Mouse (Mus musculus) heart, postnatal 0 days (tissue): Measurements from ENCODE around the gene Gjb3.

Source experiments
- CTCF ChIP-seq: IDR thresholded peaks from 2 replicates; pipeline ENCODE4 v1.5.1; 2016; ENCODE audit warnings: antibody characterized with exemption, control low read depth, low read depth
- EP300 ChIP-seq: IDR thresholded peaks from 2 replicates; pipeline ENCODE4 v1.6.1; 2016; ENCODE audit warnings: antibody characterized with exemption, low read depth

- no peak for TF ChIP-seq CTCF
- no peak for TF ChIP-seq EP300
Observed at GRCm38 (mm10) chr4:127375541-127376177, 45.0 kb upstream of the Gjb3 start.
